Mouse (Mus musculus): ENCODE measurements around the gene Rab11fip3.

- TF ChIP-seq CTCF (IDR thresholded peaks at IDR 0.05; ENCODE audit: low read depth) (no peak), EP300 (optimal IDR thresholded peaks at IDR 0.05) (no peak)
These were observed 16.6 kb downstream of the Rab11fip3 start for GRCm38 (mm10) chr17:26052706-26053105.
